Mouse (Mus musculus) embryonic facial prominence, embryonic 11.5 days (tissue): ENCODE data around the gene Map3k14. TPM values are rescaled to one million over a fixed set of nuclear protein-coding genes. Genes with fewer than 3 reads are reported as not detected.
"Not testable (repeated sequence)": the region's sequence is repeated elsewhere in the genome, so short reads cannot be mapped to it uniquely, and the experiment has no call there.

Experiments used
- ATAC-seq: fragments of 200-750 bp; cut with Nextera tagmentation; replicated peaks from 2 replicates; pipeline ENCODE4 v1.8.0; 2017; ENCODE audit warnings: low read depth; ENCODE audit not compliant: insufficient number of reproducible peaks, low FRiP score, low TSS enrichment
- DNase-seq: peaks from one replicate; pipeline ENCODE4 v3.0.0-alpha.2; 2015; ENCODE audit warnings: low spot score
- H3K27ac ChIP-seq: fragments of 300-500 bp; sonication (generic); replicated peaks from 2 replicates; pipeline ENCODE4 v1.5.1; 2014; ENCODE audit warnings: mild to moderate bottlenecking, low read depth, low read length, control low read depth
- H3K27me3 ChIP-seq: fragments of 300-500 bp; sonication (generic); 2 replicates; pipeline ENCODE4 v1.6.1; 2014; ENCODE audit warnings: mild to moderate bottlenecking, low read length, moderate library complexity, mixed read lengths; ENCODE audit not compliant: control insufficient read depth, insufficient read depth
- H3K36me3 ChIP-seq: fragments of 300-500 bp; sonication (generic); replicated peaks from 2 replicates; pipeline ENCODE4 v1.6.1; 2014; ENCODE audit warnings: low read depth, mild to moderate bottlenecking, low read length, moderate library complexity, mixed read lengths; ENCODE audit not compliant: control insufficient read depth, insufficient read depth
- H3K4me1 ChIP-seq: fragments of 300-500 bp; sonication (generic); 2 replicates; pipeline ENCODE4 v1.6.1; 2014; ENCODE audit warnings: low read length, mixed read lengths; ENCODE audit not compliant: control insufficient read depth, insufficient read depth
- H3K4me2 ChIP-seq: fragments of 300-500 bp; sonication (generic); 2 replicates; pipeline ENCODE4 v1.6.1; 2014; ENCODE audit warnings: low read depth, mild to moderate bottlenecking, control low read depth, low read length, moderate library complexity
- H3K4me3 ChIP-seq: fragments of 300-500 bp; sonication (generic); 2 replicates; pipeline ENCODE4 v1.5.1; 2014; ENCODE audit warnings: low read depth, low read length, control low read depth
- H3K9ac ChIP-seq: fragments of 300-500 bp; sonication (generic); replicated peaks from 2 replicates; pipeline ENCODE4 v1.6.1; 2014; ENCODE audit warnings: mild to moderate bottlenecking, control low read depth, low read length
- H3K9me3 ChIP-seq: fragments of 300-500 bp; sonication (generic); replicated peaks from 2 replicates; pipeline ENCODE4 v1.6.1; 2016; ENCODE audit warnings: mild to moderate bottlenecking, low read length, inconsistent platforms, mixed read lengths; ENCODE audit not compliant: control insufficient read depth
- WGBS: fragments of 180-500 bp; shearing (Covaris S2); extraction: QIAGEN DNeasy Blood & Tissue Kit; methylation state at CpG from one replicate; pipeline ENCODE4 v1.1.7; 2014; 5-methylcytosine and 5-hydroxymethylcytosine counted together
- polyA plus RNA-seq: library from polyadenylated mRNA; unstranded; fragments of >200 nt; fragmentation: Nextera tagmentation; extraction: Ambion mirVana; gene quantifications from 2 replicates; pipeline ENCODE4 v1.2.1, GENCODE M21; 2014

Map3k14 gene
- polyA plus RNA-seq, 1 experiment from 2014 or later: 1.9 TPM

GRCm38 (mm10) chr11:103229608-103230007 is 37.7 kb downstream of the Map3k14 start:
- Histone ChIP-seq H3K4me1 (no peaks in the 10 kb centered on the region), H3K9ac (no peak overlapping the region), H3K4me3 (no peak overlapping the region), H3K27me3 (no peaks in the 10 kb centered on the region), H3K9me3 (no peaks in the 10 kb centered on the region), H3K27ac (no peak overlapping the region), H3K36me3 (no peaks in the 10 kb centered on the region; the same call in 1 of the 2 replicates), H3K4me2 (no peak overlapping the region)
- 95% methylated on average over 2 of the region's 2 CpGs for WGBS
- ATAC-seq: no peak
- DNase-seq: no peak

DNA sequence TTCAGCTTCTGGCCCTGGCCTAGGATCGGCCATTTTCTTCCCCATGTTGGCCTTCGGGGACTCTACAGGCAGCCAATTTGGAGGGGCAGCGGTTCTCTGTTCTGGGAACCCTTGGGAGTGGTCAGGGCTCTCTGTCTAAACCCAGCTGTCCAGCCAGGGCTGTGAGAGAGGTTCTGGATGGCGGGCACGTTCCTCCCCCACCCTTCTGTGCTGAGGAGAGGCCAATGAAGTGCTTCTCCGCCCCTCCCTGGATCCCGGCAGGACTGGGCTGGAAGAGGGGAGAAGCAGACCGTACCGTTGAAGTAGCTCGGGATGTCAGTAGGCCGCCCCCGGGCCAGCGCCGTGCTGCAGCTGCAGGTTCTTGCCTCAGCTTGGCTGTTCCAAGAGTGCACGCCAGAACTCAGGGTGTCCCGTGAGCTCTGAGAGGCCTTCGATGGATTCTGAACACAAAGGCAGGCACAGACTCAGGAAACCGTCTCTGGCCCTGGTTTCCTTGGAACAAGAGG is 43.3 kb downstream of the Map3k14 start:
- H3K4me3 ChIP-seq: no peak overlapping the region
- H3K9ac ChIP-seq: no peak overlapping the region; the same call in 1 of the 2 replicates
- DNase-seq (no peak), ATAC-seq (no peak)
- H3K4me1 ChIP-seq: no peaks in the 10 kb centered on the region; the same call in 1 of the 2 replicates
- no peak overlapping the region for H3K4me2 ChIP-seq
- WGBS: 55% methylated on average over 18 of the region's 18 CpGs
- H3K27ac ChIP-seq: 0 out of 2 replicates have a peak overlapping the region, but pooled peaks have one; percentile 13
- H3K36me3 ChIP-seq: peaks cover 3% of the 10 kb centered on the region
- no peaks in the 10 kb centered on the region for H3K27me3 ChIP-seq
- H3K9me3 ChIP-seq: no peaks in the 10 kb centered on the region

- H3K9me3 ChIP-seq: no peaks in the 10 kb centered on the region
- no peak overlapping the region for H3K4me2 ChIP-seq
- H3K36me3 ChIP-seq: peaks cover 3% of the 10 kb centered on the region
- H3K27me3 ChIP-seq: no peaks in the 10 kb centered on the region
- peaks cover 1% of the 10 kb centered on the region; the same call in 1 of the 2 replicates for H3K4me1 ChIP-seq
- H3K27ac ChIP-seq: no peak overlapping the region
- H3K9ac ChIP-seq: no peak overlapping the region
- ATAC-seq (no peak), DNase-seq (no peak)
- 90% methylated on average over 10 of the region's 10 CpGs for WGBS
- no peak overlapping the region for H3K4me3 ChIP-seq
Observed at GRCm38 (mm10) chr11:103223444-103223843, 43.8 kb downstream of the Map3k14 start.

GRCm38 (mm10) chr11:103222718-103223117 is 44.6 kb downstream of the Map3k14 start:
- H3K36me3 ChIP-seq, H3K4me1 ChIP-seq, DNase-seq, H3K27ac ChIP-seq, H3K4me2 ChIP-seq, H3K4me3 ChIP-seq, H3K27me3 ChIP-seq, H3K9ac ChIP-seq, H3K9me3 ChIP-seq, ATAC-seq: not testable (repeated sequence)
- WGBS: 92% methylated on average over 3 of the region's 4 CpGs

- H3K4me1 ChIP-seq: peaks cover 2% of the 10 kb centered on the region
- H3K9ac ChIP-seq: no peak overlapping the region
- peaks cover 3% of the 10 kb centered on the region for H3K36me3 ChIP-seq
- 84% methylated on average over 6 of the region's 6 CpGs for WGBS
- DNase-seq (no peak), ATAC-seq (no peak)
- no peaks in the 10 kb centered on the region for H3K27me3 ChIP-seq
- H3K27ac ChIP-seq: no peak overlapping the region
- H3K9me3 ChIP-seq: no peaks in the 10 kb centered on the region
- H3K4me3 ChIP-seq: no peak overlapping the region
- H3K4me2 ChIP-seq: no peak overlapping the region
Observed at GRCm38 (mm10) chr11:103221437-103221836, 45.8 kb downstream of the Map3k14 start.

DNA sequence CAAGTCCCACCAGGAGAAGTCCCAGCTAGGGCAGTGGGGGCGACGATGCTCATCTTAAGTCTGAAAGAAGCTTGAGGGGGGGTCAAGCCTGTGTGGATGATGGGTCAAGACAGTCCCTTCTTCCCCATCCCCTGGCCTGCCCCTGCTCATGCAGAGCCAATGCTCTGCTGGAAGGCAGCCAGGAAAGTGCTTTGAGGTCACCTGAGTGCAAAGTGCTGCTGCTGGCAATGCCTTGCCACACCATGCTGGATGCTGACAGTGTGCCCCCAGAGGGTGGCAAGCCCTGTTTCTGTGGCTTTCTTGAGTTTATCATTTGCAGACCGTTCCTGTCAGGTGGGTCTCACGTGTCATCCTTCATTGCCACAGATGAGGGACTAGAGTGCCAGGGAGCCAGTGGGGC is 47.3 kb downstream of the Map3k14 start:
- H3K36me3 ChIP-seq: peaks cover 3% of the 10 kb centered on the region
- 79% methylated on average over 4 of the region's 4 CpGs for WGBS
- DNase-seq: no peak
- H3K4me2 ChIP-seq: no peak overlapping the region
- no peak for ATAC-seq
- H3K4me3 ChIP-seq: no peak overlapping the region
- no peak overlapping the region for H3K9ac ChIP-seq
- no peaks in the 10 kb centered on the region for H3K27me3 ChIP-seq
- H3K4me1 ChIP-seq: peaks cover 2% of the 10 kb centered on the region
- H3K27ac ChIP-seq: no peak overlapping the region
- no peaks in the 10 kb centered on the region for H3K9me3 ChIP-seq

DNA sequence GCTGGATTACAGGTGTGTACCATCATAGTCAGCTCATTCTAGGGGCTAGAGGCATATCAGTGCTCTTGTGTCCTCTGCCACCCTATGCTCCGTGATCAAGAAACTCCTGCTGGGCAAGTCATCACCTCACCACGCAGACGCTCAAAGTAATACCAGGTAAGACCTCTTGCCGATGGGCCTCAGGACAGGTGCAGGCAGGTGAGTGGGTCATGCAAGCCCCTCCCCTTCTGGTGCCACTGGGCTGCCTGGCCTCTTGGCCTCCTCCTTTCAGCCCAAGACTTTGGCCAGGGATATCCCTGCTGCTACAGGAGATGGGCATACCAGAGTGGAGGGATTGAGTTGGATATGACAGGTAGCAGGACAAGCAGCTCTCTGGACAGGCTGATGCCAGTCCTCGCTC is 48.0 kb downstream of the Map3k14 start:
- Histone ChIP-seq H3K27me3 (no peaks in the 10 kb centered on the region), H3K4me2 (no peak overlapping the region), H3K9ac (no peak overlapping the region), H3K9me3 (no peaks in the 10 kb centered on the region), H3K27ac (no peak overlapping the region), H3K4me3 (no peak overlapping the region), H3K36me3 (peaks cover 3% of the 10 kb centered on the region), H3K4me1 (peaks cover 2% of the 10 kb centered on the region)
- ATAC-seq: no peak
- DNase-seq: no peak
- 80% methylated on average over 5 of the region's 5 CpGs for WGBS

GRCm38 (mm10) chr11:103218517-103218901 is 48.8 kb downstream of the Map3k14 start:
- Histone ChIP-seq H3K27me3 (no peaks in the 10 kb centered on the region), H3K4me2 (peak overlapping the region; percentile 80), H3K36me3 (peaks cover 3% of the 10 kb centered on the region), H3K9me3 (no peaks in the 10 kb centered on the region), H3K4me3 (peak overlapping the region; percentile 36), H3K27ac (no peak overlapping the region), H3K4me1 (peaks cover 2% of the 10 kb centered on the region; the same call in 1 of the 2 replicates), H3K9ac (no peak overlapping the region; the same call in 1 of the 2 replicates)
- 28% methylated on average over 6 of the region's 6 CpGs for WGBS
- no peak for DNase-seq
- ATAC-seq: peak; percentile 14; the same call in 1 of the 2 replicates
